8 mouse cellular contexts compared by ENCODE assay signal in the genomic region with DNA sequence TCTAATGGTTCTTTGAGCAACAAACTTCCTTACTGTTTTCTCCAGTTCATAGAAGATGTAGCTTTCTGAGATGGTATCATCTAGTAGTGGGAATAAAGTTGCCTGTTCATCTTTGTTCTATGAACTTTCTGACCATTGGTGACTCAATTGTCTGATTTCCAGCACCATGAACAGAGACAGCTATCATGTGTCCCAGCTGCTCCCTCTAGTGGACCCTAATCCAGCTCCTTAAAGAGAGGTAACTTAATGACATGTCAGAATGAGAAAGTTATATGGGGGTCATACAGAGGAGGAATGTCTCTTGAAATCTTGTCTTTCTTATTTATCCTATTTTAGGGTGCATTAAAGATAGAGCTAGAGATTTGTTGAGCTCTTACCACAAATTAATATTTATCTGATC.
DNase-seq lines count a peak whose midpoint lies in the region; ATAC-seq lines count a peak whose summit lies in the region.

No protein-coding gene starts in this region.

- no peak overlapping the region for H3K4me3 ChIP-seq in midbrain, embryonic 14.5 days (replicated peaks; ENCODE audit: low read depth, low read length)
- no peak overlapping the region for H3K4me3 ChIP-seq in midbrain, embryonic 13.5 days (replicated peaks)
- no peak overlapping the region for H3K4me3 ChIP-seq in limb, embryonic 11.5 days (ENCODE audit: low read depth, low read length)

- H3K4me2 ChIP-seq in midbrain, embryonic 14.5 days (ENCODE audit: low read length), result no peak overlapping the region
- no peak overlapping the region for H3K4me2 ChIP-seq in midbrain, embryonic 13.5 days (replicated peaks)
- H3K4me2 ChIP-seq in limb, embryonic 11.5 days (ENCODE audit: low read depth, severe bottlenecking), result no peak overlapping the region

- intact Hi-C loops in heart, postnatal 25 days (cut with DNase I), result loop anchor here (5.0 kb wide), 1 partner anchor 298 kb away; no protein-coding TSS in a partner anchor

- no peaks in the 10 kb centered on the region for H3K4me1 ChIP-seq in midbrain, embryonic 14.5 days (ENCODE audit: control insufficient read depth, insufficient read depth, low read length)
- H3K4me1 ChIP-seq in midbrain, embryonic 13.5 days (replicated peaks), result no peaks in the 10 kb centered on the region
- H3K4me1 ChIP-seq in limb, embryonic 11.5 days (ENCODE audit: control insufficient read depth, insufficient read depth, low read length), result no peaks in the 10 kb centered on the region

- H3K36me3 ChIP-seq in midbrain, embryonic 14.5 days (ENCODE audit: control insufficient read depth, insufficient read depth, low read length), result no peaks in the 10 kb centered on the region
- no peaks in the 10 kb centered on the region for H3K36me3 ChIP-seq in midbrain, embryonic 13.5 days
- no peaks in the 10 kb centered on the region for H3K36me3 ChIP-seq in limb, embryonic 11.5 days (ENCODE audit: control insufficient read depth, insufficient read depth, low read length)

- H3K9ac ChIP-seq in midbrain, embryonic 14.5 days (replicated peaks; ENCODE audit: low read length), result no peak overlapping the region
- H3K9ac ChIP-seq in midbrain, embryonic 13.5 days (replicated peaks), result no peak overlapping the region
- H3K9ac ChIP-seq in limb, embryonic 11.5 days (ENCODE audit: low read length), result no peak overlapping the region

- no peaks in the 10 kb centered on the region for H3K27me3 ChIP-seq in midbrain, embryonic 14.5 days (ENCODE audit: control insufficient read depth, insufficient read depth, low read length)
- H3K27me3 ChIP-seq in midbrain, embryonic 13.5 days, result no peaks in the 10 kb centered on the region
- H3K27me3 ChIP-seq in limb, embryonic 11.5 days (ENCODE audit: control insufficient read depth, insufficient read depth, low read length), result no peaks in the 10 kb centered on the region

- no peak for DNase-seq in frontal cortex, postnatal 10 days (ENCODE audit: low spot score in 2 of 2)
- DNase-seq in midbrain, embryonic 14.5 days, result peak; percentile 60
- peak; percentile 79 to 82 for DNase-seq in cerebellum, postnatal 10 days
- DNase-seq in limb, embryonic 11.5 days (ENCODE audit: low spot score), result peak; percentile 36
- no peak for DNase-seq in heart, postnatal 25 days (ENCODE audit: low spot score)
- no peak for DNase-seq in c-Kit-positive CD71-positive TER-119-positive erythroid progenitor cells, embryonic 14.5 days (ENCODE audit: low spot score)

- peak; percentile 73 for ATAC-seq in frontal cortex, adult (ENCODE audit: low TSS enrichment)
- ATAC-seq in midbrain, embryonic 14.5 days (ENCODE audit: low FRiP score, low TSS enrichment), result no peak
- ATAC-seq in midbrain, embryonic 13.5 days, result no peak
- ATAC-seq in limb, embryonic 11.5 days (ENCODE audit: insufficient number of reproducible peaks, low FRiP score, low TSS enrichment, low read depth), result no peak

- H3K9me3 ChIP-seq in midbrain, embryonic 14.5 days (ENCODE audit: control insufficient read depth, low read length), result no peaks in the 10 kb centered on the region
- H3K9me3 ChIP-seq in midbrain, embryonic 13.5 days, result no peaks in the 10 kb centered on the region
- no peaks in the 10 kb centered on the region for H3K9me3 ChIP-seq in limb, embryonic 11.5 days (ENCODE audit: control insufficient read depth, low read length)

- no peak overlapping the region for H3K27ac ChIP-seq in midbrain, embryonic 14.5 days (replicated peaks; ENCODE audit: low read depth, low read length)
- H3K27ac ChIP-seq in midbrain, embryonic 13.5 days, result no peak overlapping the region
- no peak overlapping the region for H3K27ac ChIP-seq in limb, embryonic 11.5 days (replicated peaks; ENCODE audit: low read depth, low read length)

Comparison
In these comparisons a context has a peak if more than half of its experiments do, and no peak if none do; other contexts are left out.
1. DNase-seq: peak in midbrain, embryonic 14.5 days (single experiment), cerebellum, postnatal 10 days (2 of 2) and limb, embryonic 11.5 days (single experiment); none in frontal cortex, postnatal 10 days (0 of 2), heart, postnatal 25 days (single experiment) and c-Kit-positive CD71-positive TER-119-positive erythroid progenitor cells, embryonic 14.5 days (single experiment).